Mouse (Mus musculus) heart, postnatal 0 days (tissue): ENCODE measurements around the gene Ncmap.

ENCODE experiments used
- CTCF ChIP-seq: IDR thresholded peaks from 2 replicates; pipeline ENCODE4 v1.5.1; 2016; ENCODE audit warnings: antibody characterized with exemption, control low read depth, low read depth
- EP300 ChIP-seq: IDR thresholded peaks from 2 replicates; pipeline ENCODE4 v1.6.1; 2016; ENCODE audit warnings: antibody characterized with exemption, low read depth

- no peak for TF ChIP-seq CTCF
- TF ChIP-seq EP300, result no peak
Observed at GRCm38 (mm10) chr4:135393381-135393780, 4.6 kb downstream of the Ncmap start.
